Mouse (Mus musculus) midbrain, postnatal 0 days (tissue): ENCODE measurements around the gene Ankrd44. TPM values are rescaled to one million over a fixed set of nuclear protein-coding genes. Genes with fewer than 3 reads are reported as not detected.

Experiments used
- ATAC-seq: fragments of 200-750 bp; cut with Nextera tagmentation; 2 replicates; pipeline ENCODE4 v1.8.0; 2017; ENCODE audit warnings: moderate number of reproducible peaks, mild to moderate bottlenecking, moderate TSS enrichment, moderate library complexity; ENCODE audit not compliant: low FRiP score
- DNase-seq: peaks from one replicate; pipeline ENCODE4 v3.0.0-alpha.2; 2015; ENCODE audit warnings: low spot score
- H3K27ac ChIP-seq: fragments of 300-500 bp; sonication (generic); 2 replicates; pipeline ENCODE4 v1.5.1; 2014; ENCODE audit warnings: low read depth, mild to moderate bottlenecking, low read length, mixed read lengths
- H3K27me3 ChIP-seq: fragments of 300-500 bp; sonication (generic); 2 replicates; pipeline ENCODE4 v1.6.1; 2014; ENCODE audit warnings: low read length, control low read depth, mixed read lengths; ENCODE audit not compliant: insufficient read depth
- H3K36me3 ChIP-seq: fragments of 300-500 bp; sonication (generic); 2 replicates; pipeline ENCODE4 v1.6.1; 2014; ENCODE audit warnings: low read length, control low read depth, mixed read lengths; ENCODE audit not compliant: insufficient read depth
- H3K4me1 ChIP-seq: fragments of 300-500 bp; sonication (generic); 2 replicates; pipeline ENCODE4 v1.6.1; 2014; ENCODE audit warnings: mild to moderate bottlenecking, control low read depth, antibody characterized with exemption, low read length, mixed read lengths; ENCODE audit not compliant: insufficient read depth
- H3K4me2 ChIP-seq: fragments of 300-500 bp; sonication (generic); 2 replicates; pipeline ENCODE4 v1.6.1; 2014; ENCODE audit warnings: low read depth, mild to moderate bottlenecking, low read length, mixed read lengths; ENCODE audit not compliant: poor library complexity, severe bottlenecking
- H3K4me3 ChIP-seq: fragments of 300-500 bp; sonication (generic); 2 replicates; pipeline ENCODE4 v1.5.1; 2014; ENCODE audit warnings: low read depth, mild to moderate bottlenecking, low read length, moderate library complexity
- H3K9ac ChIP-seq: fragments of 300-500 bp; sonication (generic); replicated peaks from 2 replicates; pipeline ENCODE4 v1.6.1; 2014; ENCODE audit warnings: mild to moderate bottlenecking, low read length, moderate library complexity, mixed read lengths; ENCODE audit not compliant: poor library complexity, severe bottlenecking
- H3K9me3 ChIP-seq: fragments of 300-500 bp; sonication (generic); 2 replicates; pipeline ENCODE4 v1.6.1; 2016; ENCODE audit warnings: low read length, control low read depth
- CTCF ChIP-seq: IDR thresholded peaks from 2 replicates; pipeline ENCODE4 v1.5.1; 2016; ENCODE audit warnings: antibody characterized with exemption, mild to moderate bottlenecking
- whole genome bisulfite sequencing: fragments of 180-500 bp; shearing (Covaris S2); extraction: QIAGEN DNeasy Blood & Tissue Kit; methylation state at CpG from one replicate; pipeline ENCODE4 v1.1.7; 2014; 5-methylcytosine and 5-hydroxymethylcytosine counted together
- polyA plus RNA-seq: library from polyadenylated mRNA; unstranded; fragments of >200 nt; fragmentation: Nextera tagmentation; extraction: Ambion mirVana; gene quantifications from 2 replicates; pipeline ENCODE4 v1.2.1, GENCODE M21; 2015
- total RNA-seq: library from RNA; depleted of rRNA; stranded (reverse); fragments of >200 nt; gene quantifications from 2 replicates; pipeline ENCODE4 v1.2.3, GENCODE M21; 2014

Ankrd44 gene
- total and polyA plus RNA-seq, 2 experiments from 2014 or later: 16.7 to 51.6 TPM

- Histone ChIP-seq H3K36me3 (no peaks in the 10 kb centered on the region), H3K9me3 (no peaks in the 10 kb centered on the region), H3K27me3 (no peaks in the 10 kb centered on the region), H3K4me3 (no peak overlapping the region), H3K4me1 (peaks cover 5% of the 10 kb centered on the region), H3K9ac (no peak overlapping the region), H3K4me2 (no peak overlapping the region), H3K27ac (no peak overlapping the region)
- ATAC-seq (no peak), DNase-seq (no peak)
- no peak for TF ChIP-seq CTCF
- WGBS: 92% methylated on average over 7 of the region's 7 CpGs
Measured at GRCm38 (mm10) chr1:54864928-54865652, 61.1 kb downstream of the Ankrd44 start.

GRCm38 (mm10) chr1:54860361-54860760 lies 65.8 kb downstream of the Ankrd44 start:
- 69% methylated on average over 5 of the region's 5 CpGs for WGBS
- Histone ChIP-seq H3K4me2 (no peak overlapping the region), H3K9me3 (no peaks in the 10 kb centered on the region), H3K27ac (no peak overlapping the region), H3K27me3 (no peaks in the 10 kb centered on the region), H3K4me1 (peaks cover 9% of the 10 kb centered on the region; the same call in 1 of the 2 replicates), H3K9ac (no peak overlapping the region), H3K4me3 (no peak overlapping the region), H3K36me3 (no peaks in the 10 kb centered on the region)
- DNase-seq: no peak
- ATAC-seq: no peak
- no peak for TF ChIP-seq CTCF

- ATAC-seq: no peak
- Histone ChIP-seq H3K27ac (0 out of 2 replicates have a peak overlapping the region, but pooled peaks have one; percentile 32), H3K27me3 (no peaks in the 10 kb centered on the region), H3K9ac (no peak overlapping the region), H3K4me1 (peaks cover 9% of the 10 kb centered on the region; the same call in 1 of the 2 replicates), H3K4me2 (no peak overlapping the region), H3K36me3 (no peaks in the 10 kb centered on the region), H3K9me3 (no peaks in the 10 kb centered on the region), H3K4me3 (no peak overlapping the region)
- DNase-seq: no peak
- no peak for TF ChIP-seq CTCF
Measured at GRCm38 (mm10) chr1:54859876-54860275, 66.3 kb downstream of the Ankrd44 start.

GRCm38 (mm10) chr1:54858898-54859297 lies 67.3 kb downstream of the Ankrd44 start:
- Histone ChIP-seq H3K4me2 (no peak overlapping the region), H3K4me1 (peaks cover 9% of the 10 kb centered on the region; the same call in 1 of the 2 replicates), H3K27me3 (no peaks in the 10 kb centered on the region), H3K9me3 (no peaks in the 10 kb centered on the region), H3K36me3 (no peaks in the 10 kb centered on the region), H3K4me3 (no peak overlapping the region), H3K9ac (no peak overlapping the region), H3K27ac (no peak overlapping the region)
- 97% methylated on average over 2 of the region's 2 CpGs for WGBS
- ATAC-seq: no peak
- TF ChIP-seq CTCF: no peak
- no peak for DNase-seq

GRCm38 (mm10) chr1:54856502-54856901 lies 69.7 kb downstream of the Ankrd44 start:
- H3K27ac ChIP-seq: no peak overlapping the region
- H3K4me3 ChIP-seq: no peak overlapping the region
- no peak for TF ChIP-seq CTCF
- H3K36me3 ChIP-seq: no peaks in the 10 kb centered on the region
- WGBS: 95% methylated on average over 7 of the region's 7 CpGs
- ATAC-seq: no peak
- H3K27me3 ChIP-seq: no peaks in the 10 kb centered on the region
- no peak overlapping the region for H3K9ac ChIP-seq
- H3K9me3 ChIP-seq: no peaks in the 10 kb centered on the region
- H3K4me1 ChIP-seq: peaks cover 9% of the 10 kb centered on the region; the same call in 1 of the 2 replicates
- H3K4me2 ChIP-seq: no peak overlapping the region
- no peak for DNase-seq

GRCm38 (mm10) chr1:54855970-54856369 lies 70.2 kb downstream of the Ankrd44 start:
- WGBS: 84% methylated on average over 3 of the region's 3 CpGs
- no peak overlapping the region for H3K4me3 ChIP-seq

More at GRCm38 (mm10) chr1:54855970-54856369, 70.2 kb downstream of the Ankrd44 start:
- H3K4me1 ChIP-seq: peaks cover 4% of the 10 kb centered on the region; the same call in 1 of the 2 replicates
- H3K36me3 ChIP-seq: no peaks in the 10 kb centered on the region
- H3K4me2 ChIP-seq: no peak overlapping the region
- no peak overlapping the region for H3K27ac ChIP-seq
- no peaks in the 10 kb centered on the region for H3K27me3 ChIP-seq
- DNase-seq (no peak), ATAC-seq (no peak)
- no peak overlapping the region for H3K9ac ChIP-seq
- no peaks in the 10 kb centered on the region for H3K9me3 ChIP-seq
- no peak for TF ChIP-seq CTCF
